Comparison of ENCODE assay signal across 17 mouse cellular contexts in genomic region chr7:143034519-143035450, GRCm38 (mm10). TPM values are rescaled to one million over a fixed set of nuclear protein-coding genes. Genes with fewer than 3 reads are reported as not detected.
"Had no signal": no experiment of that assay in that cellular context is flagged by ENCODE, and none has a peak within 500 bp of the region (broad histone marks: within the 10 kb centered on the region; RNA-seq: fewer than 3 reads in every experiment).

No protein-coding gene starts in this region.

- H3K4me2 ChIP-seq: limb, embryonic 12.5 days; liver, embryonic 13.5 days; lung, embryonic 15.5 days; midbrain, embryonic 12.5 days had no signal

- H3K27me3 ChIP-seq: limb, embryonic 12.5 days; liver, embryonic 13.5 days; lung, embryonic 15.5 days; midbrain, embryonic 12.5 days had no signal

- H3K36me3 ChIP-seq: liver, embryonic 13.5 days; lung, embryonic 15.5 days had no signal

- ATAC-seq: liver, postnatal 0 days; midbrain, embryonic 16.5 days had no signal

- DNase-seq: kidney, postnatal 10 days; kidney, postnatal 4 days; liver; liver, embryonic 13.5 days; liver, postnatal 0 days; lung, postnatal 14 days; right cerebral cortex, postnatal 14 days; thymus, postnatal 36 days had no signal

- H3K27ac ChIP-seq: layer of hippocampus, adult 2 months; limb, embryonic 12.5 days; liver, embryonic 13.5 days; lung, embryonic 15.5 days; macrophage; midbrain, embryonic 12.5 days had no signal

- H3K4me1 ChIP-seq: limb, embryonic 12.5 days; liver, embryonic 13.5 days; lung, embryonic 15.5 days; midbrain, embryonic 12.5 days had no signal

- H3K9ac ChIP-seq: limb, embryonic 12.5 days; liver, embryonic 13.5 days; liver, postnatal 0 days; lung, embryonic 15.5 days; midbrain, embryonic 12.5 days had no signal

- H3K4me3 ChIP-seq: layer of hippocampus, adult 2 months; limb, embryonic 12.5 days; liver, embryonic 13.5 days; lung, embryonic 15.5 days; megakaryocyte, embryonic 14.5 days; midbrain, embryonic 12.5 days had no signal

- H3K9me3 ChIP-seq: limb, embryonic 12.5 days; liver, embryonic 13.5 days; lung, embryonic 15.5 days; midbrain, embryonic 12.5 days had no signal

RNA-seq across cellular contexts. Expression of gene Tspan32, which starts 29.9 kb away (rescaled TPM):
- total RNA-seq: layer of hippocampus, postnatal 10 days had no signal

RNA-seq across cellular contexts. Expression of gene Trpm5, which starts 59.7 kb away (rescaled TPM):
- total RNA-seq: layer of hippocampus, adult 2 months; left cerebral cortex, postnatal 36 days had no signal
- polyA plus RNA-seq: macrophage had no signal
